Mouse (Mus musculus) erythroblast, embryonic 14.5 days (primary cell): ENCODE measurements around the gene Gm17949. TPM values are rescaled to one million over a fixed set of nuclear protein-coding genes. Genes with fewer than 3 reads are reported as not detected.
A peak's percentile ranks its signal among the peaks of the same experiment; 100 is the strongest.

Experiments used
- H3K27me3 ChIP-seq: 2 replicates; pipeline ENCODE4 v1.6.1; 2012; ENCODE audit warnings: inconsistent platforms; ENCODE audit not compliant: control insufficient read depth
- H3K36me3 ChIP-seq: 2 replicates; pipeline ENCODE4 v1.6.1; 2012; ENCODE audit warnings: mild to moderate bottlenecking, inconsistent platforms; ENCODE audit not compliant: control insufficient read depth
- H3K4me1 ChIP-seq: 2 replicates; pipeline ENCODE4 v1.6.1; 2012; ENCODE audit warnings: inconsistent platforms; ENCODE audit not compliant: control insufficient read depth
- H3K4me3 ChIP-seq: replicated peaks from 2 replicates; pipeline ENCODE3; 2012; ENCODE audit warnings: moderate library complexity, mild to moderate bottlenecking, inconsistent platforms
- H3K9me3 ChIP-seq: 2 replicates; pipeline ENCODE4 v1.6.1; 2012; ENCODE audit warnings: low read length, inconsistent platforms, mixed read lengths; ENCODE audit not compliant: control insufficient read depth
- GATA1 ChIP-seq: IDR thresholded peaks from 2 replicates; pipeline ENCODE4 v1.6.1; 2012; ENCODE audit warnings: low read length, inconsistent platforms, mixed read lengths
- TAL1 ChIP-seq: IDR thresholded peaks from 3 replicates; pipeline ENCODE4 v1.6.1; 2012; ENCODE audit warnings: low read length, inconsistent platforms, mixed read lengths
- polyA plus RNA-seq: library from polyadenylated mRNA; stranded (reverse); fragments of >175 nt; gene quantifications from 2 replicates; pipeline ENCODE4 v1.2.3, GENCODE M21; 2012

Gene Gm17949
- polyA plus RNA-seq, result not detected in 2 replicates

- peaks cover 71% of the 10 kb centered on the region for H3K4me1 ChIP-seq
- no peaks in the 10 kb centered on the region for H3K27me3 ChIP-seq
- H3K36me3 ChIP-seq, result peaks cover 33% of the 10 kb centered on the region
- peak within 1 kb of the TSS; percentile 83 for H3K4me3 ChIP-seq
- H3K9me3 ChIP-seq, result no peaks in the 10 kb centered on the region
- TF ChIP-seq TAL1 (no peak), GATA1 (no peak)
Observed at GRCm38 (mm10) chr17:57011236-57012141, at the start of gene Gm17949, which contains the start of gene Gtf2f1. Gene Gm17949, plus strand, starts transcription at chr17:57011469. Gene Gtf2f1, minus strand, starts transcription at chr17:57011288.

- Histone ChIP-seq H3K4me3 (no peak overlapping the region), H3K27me3 (peaks cover 15% of the 10 kb centered on the region), H3K36me3 (no peaks in the 10 kb centered on the region), H3K4me1 (peaks cover 19% of the 10 kb centered on the region), H3K9me3 (peaks cover 4% of the 10 kb centered on the region; the same call in 1 of the 2 replicates)
- no peak for TF ChIP-seq GATA1
Observed at GRCm38 (mm10) chr17:56961880-56962279, 49.4 kb upstream of the Gm17949 start.

GRCm38 (mm10) chr17:56962642-56963405 is 48.4 kb upstream of the Gm17949 start:
- peaks cover 15% of the 10 kb centered on the region for H3K27me3 ChIP-seq
- H3K36me3 ChIP-seq, result no peaks in the 10 kb centered on the region
- TF ChIP-seq TAL1 (no peak), GATA1 (no peak)
- H3K4me3 ChIP-seq, result no peak overlapping the region
- H3K4me1 ChIP-seq, result peaks cover 11% of the 10 kb centered on the region
- H3K9me3 ChIP-seq, result peaks cover 4% of the 10 kb centered on the region; the same call in 1 of the 2 replicates

- TF ChIP-seq TAL1 (no peak), GATA1 (no peak)
- Histone ChIP-seq H3K4me1 (peaks cover 3% of the 10 kb centered on the region), H3K4me3 (no peak overlapping the region), H3K27me3 (peaks cover 17% of the 10 kb centered on the region), H3K36me3 (no peaks in the 10 kb centered on the region), H3K9me3 (0 out of 2 replicates have a peak, but pooled peaks cover 2% of the 10 kb centered on the region)
Observed at GRCm38 (mm10) chr17:56963646-56964045, 47.6 kb upstream of the Gm17949 start.

GRCm38 (mm10) chr17:56969321-56969720 is 41.9 kb upstream of the Gm17949 start:
- TF ChIP-seq GATA1 (no peak), TAL1 (no peak)
- Histone ChIP-seq H3K4me3 (no peak overlapping the region), H3K9me3 (no peaks in the 10 kb centered on the region), H3K36me3 (no peaks in the 10 kb centered on the region), H3K4me1 (peaks cover 1% of the 10 kb centered on the region), H3K27me3 (peaks cover 33% of the 10 kb centered on the region)

- H3K9me3 ChIP-seq, result no peaks in the 10 kb centered on the region
- peaks cover 6% of the 10 kb centered on the region for H3K4me1 ChIP-seq
- H3K4me3 ChIP-seq, result no peak overlapping the region
- H3K36me3 ChIP-seq, result no peaks in the 10 kb centered on the region
- H3K27me3 ChIP-seq, result peaks cover 31% of the 10 kb centered on the region
- no peak for TF ChIP-seq GATA1
- no peak for TF ChIP-seq TAL1
Observed at GRCm38 (mm10) chr17:56970081-56970480, 41.2 kb upstream of the Gm17949 start.

- no peaks in the 10 kb centered on the region for H3K36me3 ChIP-seq
- no peaks in the 10 kb centered on the region for H3K9me3 ChIP-seq
- peaks cover 25% of the 10 kb centered on the region for H3K27me3 ChIP-seq
- H3K4me3 ChIP-seq, result no peak overlapping the region
- TF ChIP-seq GATA1, result no peak
- TF ChIP-seq TAL1, result no peak
- peaks cover 8% of the 10 kb centered on the region for H3K4me1 ChIP-seq
Observed at GRCm38 (mm10) chr17:56973956-56974707, 37.1 kb upstream of the Gm17949 start.

- Histone ChIP-seq H3K27me3 (peaks cover 19% of the 10 kb centered on the region), H3K4me3 (no peak overlapping the region), H3K9me3 (no peaks in the 10 kb centered on the region), H3K4me1 (peaks cover 8% of the 10 kb centered on the region), H3K36me3 (no peaks in the 10 kb centered on the region)
- TF ChIP-seq GATA1 (no peak), TAL1 (no peak)
Observed at GRCm38 (mm10) chr17:56974708-56975240, 36.5 kb upstream of the Gm17949 start.
